Mouse (Mus musculus): ENCODE measurements around the gene Rnf113a1.
"Not testable (repeated sequence)": the region's sequence is repeated elsewhere in the genome, so short reads cannot be mapped to it uniquely, and the experiment has no call there.

Rnf113a1 gene

DNA sequence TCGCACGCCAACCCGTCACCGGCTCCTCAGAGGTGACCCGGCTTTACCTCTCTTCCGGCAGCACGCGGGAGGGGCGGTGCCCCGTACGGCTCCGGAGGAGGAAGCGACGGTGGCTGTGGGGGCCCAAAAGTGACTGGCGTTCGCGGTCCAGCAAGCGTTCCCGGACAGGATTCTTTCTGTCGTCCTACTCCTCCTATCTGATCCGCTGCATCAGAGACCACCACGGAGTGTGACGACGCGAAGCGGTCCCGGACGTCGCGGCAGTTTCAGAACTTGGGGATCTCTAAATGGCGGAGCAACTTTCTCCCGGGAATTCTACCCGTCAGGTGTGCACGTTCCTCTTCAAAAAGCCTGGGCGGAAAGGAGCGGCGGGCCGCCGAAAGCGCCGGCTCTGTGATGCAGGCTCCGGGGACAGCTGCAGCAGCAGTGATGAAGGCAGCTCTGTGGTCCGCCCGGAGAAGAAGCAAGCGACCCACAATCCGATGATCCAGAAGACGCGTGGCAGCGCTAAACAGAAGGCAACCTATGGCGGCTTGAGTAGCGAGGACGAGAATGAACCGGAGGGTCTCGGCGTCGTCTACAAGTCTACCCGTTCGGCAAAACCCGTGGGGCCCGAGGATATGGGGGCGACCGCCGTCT lies at the start of gene Rnf113a1, which contains the start of gene Ndufa1:
Rnf113a1 (plus strand) TSS at position 141 of the 639 bp plus-strand sequence.
Ndufa1 (minus strand) TSS at position 59 of the 639 bp plus-strand sequence.
- DNase-seq (ENCODE audit: low read depth, low spot score), result peak; percentile 86

DNA sequence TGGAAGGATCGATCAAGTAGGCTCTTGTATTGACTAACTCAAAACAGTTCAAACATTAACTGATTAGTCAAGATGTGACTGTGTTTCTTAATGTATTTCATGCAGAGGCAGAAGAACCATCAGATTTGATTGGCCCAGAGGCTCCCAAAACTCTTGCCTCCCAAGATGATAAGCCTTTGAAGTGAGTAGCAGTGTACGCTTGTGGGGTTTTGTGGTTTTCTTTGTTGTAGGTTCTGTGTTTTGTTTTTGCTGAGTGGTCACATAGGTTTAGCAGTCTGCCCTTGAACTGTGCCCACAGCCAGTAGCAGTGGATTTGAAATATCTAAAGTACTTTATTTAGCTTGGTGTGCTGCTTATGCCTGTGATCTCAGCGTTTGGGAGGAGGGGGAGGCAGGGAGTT lies 49.3 kb upstream of the Rnf113a1 start:
- peak; percentile 68 for DNase-seq (ENCODE audit: low read depth, low spot score)

DNA sequence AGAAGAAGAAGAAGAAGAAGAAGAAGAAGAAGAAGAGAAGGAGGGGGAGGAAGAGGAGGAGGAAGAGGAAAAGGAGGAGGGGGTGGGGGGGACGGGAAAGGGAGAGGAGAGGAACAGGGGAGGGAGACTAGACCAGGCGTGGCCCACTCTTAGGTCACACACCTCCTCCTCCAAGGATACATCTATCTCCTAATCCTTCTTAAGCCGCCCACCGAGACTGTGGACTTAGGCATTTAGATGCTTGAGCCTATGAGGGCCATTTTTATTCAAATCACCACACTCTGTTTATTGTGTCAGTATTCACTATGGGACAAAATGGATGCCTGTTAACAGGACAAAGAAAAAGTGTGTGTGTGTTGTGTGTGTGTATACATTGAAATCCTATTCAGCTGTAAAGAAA lies 46.5 kb upstream of the Rnf113a1 start:
- not testable (repeated sequence) for DNase-seq (ENCODE audit: low read depth, low spot score)

- peak; percentile 45 for DNase-seq (ENCODE audit: low read depth, low spot score)
These were observed 46.1 kb upstream of the Rnf113a1 start for GRCm38 (mm10) chrX:37144954-37145353.

DNA sequence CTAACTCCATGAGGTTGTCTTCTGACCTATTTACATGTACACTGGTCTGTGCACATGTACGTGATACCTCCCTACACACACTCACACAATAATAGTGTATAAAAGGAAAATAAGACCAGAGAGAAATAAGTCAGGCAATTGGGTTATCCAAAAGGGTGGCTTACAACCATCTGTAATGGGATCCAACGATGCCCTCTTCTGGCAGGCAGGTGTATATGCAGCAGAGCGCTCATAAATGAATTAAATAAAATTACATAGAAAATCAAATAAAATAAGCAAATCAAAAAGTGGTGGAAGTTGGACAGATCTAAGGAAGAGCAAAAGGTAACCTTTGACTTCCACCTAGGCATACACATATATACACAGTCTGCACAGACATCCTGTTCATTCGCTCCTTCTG lies 33.2 kb upstream of the Rnf113a1 start:
- peak; percentile 14 for DNase-seq (ENCODE audit: low read depth, low spot score)

GRCm38 (mm10) chrX:37161169-37161568 lies 29.9 kb upstream of the Rnf113a1 start:
- peak; percentile 19 for DNase-seq (ENCODE audit: low read depth, low spot score)

DNA sequence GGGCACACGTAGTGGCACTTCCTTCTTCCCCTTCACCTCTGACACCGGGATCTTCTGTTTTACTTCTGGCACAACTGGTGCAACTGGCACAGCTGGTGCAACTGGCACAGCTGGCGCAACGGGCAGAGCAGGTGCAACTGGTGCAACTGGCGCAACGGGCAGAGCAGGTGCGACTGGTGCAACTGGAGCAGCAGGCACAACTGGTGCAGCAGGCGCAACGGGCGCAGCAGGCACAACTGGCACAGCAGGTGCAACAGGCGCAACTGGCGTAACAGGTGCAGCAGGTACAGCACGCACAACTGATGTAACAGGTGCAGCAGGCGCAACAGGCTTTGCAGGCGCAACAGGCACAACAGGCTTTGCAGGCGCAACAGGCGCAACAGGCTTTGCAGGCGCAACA lies 27.9 kb upstream of the Rnf113a1 start:
- DNase-seq (ENCODE audit: low read depth, low spot score), result no peak

- DNase-seq (ENCODE audit: low read depth, low spot score), result peak; percentile 59
These were observed 24.0 kb upstream of the Rnf113a1 start for GRCm38 (mm10) chrX:37167085-37167484.

DNA sequence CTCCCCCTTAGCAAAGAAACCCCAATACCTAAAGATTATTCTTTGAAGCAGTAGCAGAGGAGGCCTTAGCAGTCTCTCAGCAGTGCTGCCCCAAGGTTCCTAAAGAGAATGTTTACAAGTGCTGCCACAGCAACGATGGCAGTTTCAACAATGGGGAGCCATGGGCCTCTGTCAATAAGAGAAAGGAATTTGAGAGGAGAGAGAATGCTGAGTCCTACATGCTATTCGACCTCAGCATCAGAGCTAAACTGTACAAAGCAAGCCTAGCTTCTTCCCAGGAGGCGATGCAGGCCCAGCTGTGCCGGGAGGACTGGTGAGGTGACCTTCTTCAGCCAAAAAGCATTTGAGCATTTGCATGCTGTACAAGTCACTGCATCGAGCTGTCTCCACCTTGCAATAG lies 22.3 kb upstream of the Rnf113a1 start, which contains the start of gene Akap14:
Akap14 (minus strand) TSS at position 101 of the 400 bp plus-strand sequence.
- DNase-seq (ENCODE audit: low read depth, low spot score), result no peak

DNA sequence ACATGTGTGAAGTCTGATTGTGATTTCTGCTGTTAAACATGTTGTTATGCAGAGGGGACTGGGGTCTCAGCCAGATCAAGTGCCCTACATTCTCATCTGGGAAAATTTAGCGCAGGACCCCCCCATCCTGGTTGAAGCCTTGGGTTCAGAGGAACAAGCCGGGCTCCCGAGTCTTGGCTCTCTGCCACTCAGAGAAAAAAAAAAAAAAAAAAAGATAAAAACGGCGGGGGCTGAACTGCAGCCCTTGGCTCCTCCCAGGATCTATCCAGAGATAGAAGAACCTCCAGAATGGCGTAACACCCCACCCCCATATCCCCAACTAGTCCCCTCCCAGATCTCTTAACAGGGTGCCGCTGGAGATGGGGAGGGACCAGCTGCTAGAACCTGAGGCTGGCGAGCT lies 6.6 kb upstream of the Rnf113a1 start:
- DNase-seq (ENCODE audit: low read depth, low spot score), result not testable (repeated sequence)

DNA sequence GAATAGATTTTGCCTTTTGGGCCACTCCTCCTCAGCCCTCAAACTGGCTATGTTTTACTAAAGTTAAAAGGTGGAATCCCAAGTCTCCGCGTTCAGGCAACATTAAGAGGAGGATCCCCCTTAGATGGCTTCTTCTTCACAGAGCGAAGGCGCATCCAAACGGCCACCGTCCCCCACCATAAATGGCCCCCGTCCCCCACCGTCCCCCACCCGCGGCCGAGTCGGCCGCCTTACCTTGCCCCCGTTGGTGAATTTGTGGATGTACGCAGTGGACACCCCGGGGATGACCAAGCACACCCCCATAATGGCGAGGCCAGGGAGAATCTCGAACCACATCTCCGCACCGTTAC lies 315 bp upstream of the Rnf113a1 start:
- DNase-seq (ENCODE audit: low read depth, low spot score), result no peak

GRCm38 (mm10) chrX:37191744-37192379 lies 817 bp downstream of the Rnf113a1 start:
- DNase-seq (ENCODE audit: low read depth, low spot score), result no peak

GRCm38 (mm10) chrX:37198676-37199075 lies 7.6 kb downstream of the Rnf113a1 start:
- DNase-seq (ENCODE audit: low read depth, low spot score), result no peak

DNA sequence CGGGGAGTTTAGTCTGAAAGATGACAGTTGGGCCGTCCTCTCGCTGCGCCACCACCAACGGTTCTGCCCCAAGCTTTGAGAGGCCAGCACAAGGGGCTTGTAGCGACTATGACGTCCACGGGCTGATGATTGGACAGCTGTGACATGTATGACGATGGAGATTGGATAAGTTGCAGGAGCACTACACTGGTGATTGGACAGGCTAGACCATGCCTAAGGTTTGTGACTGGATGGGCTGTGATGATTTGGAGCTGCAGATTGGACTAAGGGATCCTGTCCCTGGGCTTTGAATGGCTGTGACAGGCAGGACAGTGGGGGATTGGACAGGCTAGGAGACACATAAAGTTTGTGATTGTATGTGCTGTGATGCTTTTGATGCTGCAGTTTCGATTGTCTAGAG lies 19.9 kb downstream of the Rnf113a1 start, which contains the start of gene Gm9:
Gm9 (minus strand) TSS at position 101 of the 400 bp plus-strand sequence.
- no peak for DNase-seq (ENCODE audit: low read depth, low spot score)

DNA sequence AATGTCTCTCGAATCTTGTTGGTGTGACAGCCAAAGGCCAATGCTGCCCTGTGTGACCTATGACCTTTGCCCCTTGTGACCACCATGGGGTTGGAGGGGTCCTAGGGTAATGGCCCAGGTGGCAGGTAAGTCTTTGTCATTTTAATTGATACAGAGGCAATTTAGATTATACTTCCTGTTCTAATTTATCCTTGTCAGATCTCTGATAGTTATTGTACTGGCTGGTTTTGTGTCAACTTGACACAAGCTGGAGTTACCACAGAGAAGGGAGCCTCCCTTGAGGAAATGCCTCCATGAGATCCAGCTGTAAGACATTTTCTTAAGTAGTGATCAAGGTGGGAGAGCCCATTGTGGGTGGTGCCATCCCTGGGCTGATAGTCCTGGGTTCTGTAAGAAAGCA lies 31.1 kb downstream of the Rnf113a1 start, which contains the start of gene Rhox1:
Rhox1 (minus strand) TSS at position 101 of the 400 bp plus-strand sequence.
- not testable (repeated sequence) for DNase-seq (ENCODE audit: low read depth, low spot score)

Data from CD4-positive helper T cell, adult 2 months (primary cell).